Mouse (Mus musculus) frontal cortex, postnatal 25 days (tissue): Measurements from ENCODE around the gene Dnajb7.
"Not testable (repeated sequence)": the region's sequence is repeated elsewhere in the genome, so short reads cannot be mapped to it uniquely, and the experiment has no call there.

Experiments
- DNase-seq, 2 experiments: peaks; one replicate each; pipeline ENCODE4 v3.0.0; 2022; ENCODE audit warnings: low spot score in 2 of 2

Gene Dnajb7

DNA sequence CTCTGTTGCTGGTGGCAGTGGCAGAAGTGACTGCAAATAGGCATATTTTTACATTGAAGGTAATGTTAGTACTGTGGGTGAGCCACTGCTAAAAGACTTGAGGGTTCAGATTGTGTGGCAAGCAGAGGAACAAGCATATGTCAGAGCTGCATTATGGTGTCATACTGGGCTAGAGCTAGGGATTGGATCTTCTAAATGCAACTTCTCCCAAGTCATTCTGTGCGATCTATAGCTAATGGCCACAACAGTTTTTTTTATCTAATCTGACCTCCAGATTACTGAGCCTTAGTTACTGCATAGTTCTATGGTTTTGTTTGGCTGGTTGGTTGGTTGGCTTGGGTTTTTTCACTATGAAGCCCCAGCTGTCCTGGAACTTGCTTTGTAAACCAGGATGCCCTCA lies at the start of gene Dnajb7:
Dnajb7 (minus strand) TSS at position 101 of the 400 bp plus-strand sequence.
- no peak for DNase-seq

DNA sequence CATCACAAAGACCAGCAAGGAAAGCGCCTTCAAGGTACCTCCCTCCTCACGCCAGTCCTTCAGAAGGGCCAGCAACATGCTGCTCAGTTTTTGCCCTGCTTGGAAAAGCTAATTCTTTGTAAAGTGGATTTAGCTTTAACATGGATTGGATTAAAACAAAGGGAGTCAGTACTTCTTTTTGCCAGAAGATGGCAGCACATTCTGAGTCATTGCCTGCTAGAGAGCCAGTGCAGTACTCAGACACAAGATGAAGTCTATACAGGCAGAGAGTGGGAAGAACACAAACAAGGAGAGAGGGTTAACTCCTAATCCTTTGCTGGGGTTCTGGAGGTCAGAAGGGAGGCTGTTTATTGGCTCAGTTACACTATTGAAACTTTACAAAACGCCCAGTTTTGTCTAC lies 40.4 kb upstream of the Dnajb7 start:
- DNase-seq: peak in 1 of 2 experiments; percentile 33

DNA sequence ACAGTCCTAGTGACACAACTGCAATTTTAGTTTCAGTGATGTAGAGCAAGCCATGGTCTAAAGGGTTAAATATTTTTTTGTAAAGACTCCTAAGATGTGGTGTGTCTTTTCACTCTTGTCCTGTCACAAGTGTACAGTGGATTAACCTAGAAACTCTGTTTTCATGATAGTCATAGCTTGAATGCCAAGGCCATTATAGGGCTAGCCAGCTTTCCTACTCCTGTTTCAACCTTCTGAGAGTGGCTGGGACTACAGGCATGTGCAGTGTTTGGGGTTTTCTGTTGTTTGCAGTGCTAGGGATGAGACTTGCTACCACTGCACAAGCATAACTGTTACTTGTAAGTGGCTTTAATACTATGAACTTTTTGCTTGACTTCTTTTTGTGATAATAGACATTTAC lies 31.1 kb upstream of the Dnajb7 start:
- DNase-seq: no peak

DNA sequence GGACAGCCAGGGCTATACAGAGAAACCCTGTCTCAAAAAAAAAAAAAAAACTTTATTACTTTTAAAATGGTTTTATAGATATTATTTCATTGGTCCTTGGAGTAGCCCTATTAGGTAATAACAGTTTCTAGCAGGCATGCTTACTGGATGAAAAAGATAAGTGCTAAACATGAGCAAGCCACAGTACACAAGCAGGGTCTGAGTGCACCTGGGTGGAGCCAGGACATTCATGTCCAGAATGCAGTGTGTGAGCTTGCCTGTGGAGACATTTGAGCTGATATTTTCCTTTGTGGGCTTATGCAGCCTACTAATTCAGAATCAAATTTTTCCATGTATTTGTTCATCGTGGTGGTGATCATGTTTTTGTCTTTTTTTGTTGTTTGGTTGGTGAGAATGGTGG lies 30.2 kb upstream of the Dnajb7 start:
- no peak for DNase-seq

DNA sequence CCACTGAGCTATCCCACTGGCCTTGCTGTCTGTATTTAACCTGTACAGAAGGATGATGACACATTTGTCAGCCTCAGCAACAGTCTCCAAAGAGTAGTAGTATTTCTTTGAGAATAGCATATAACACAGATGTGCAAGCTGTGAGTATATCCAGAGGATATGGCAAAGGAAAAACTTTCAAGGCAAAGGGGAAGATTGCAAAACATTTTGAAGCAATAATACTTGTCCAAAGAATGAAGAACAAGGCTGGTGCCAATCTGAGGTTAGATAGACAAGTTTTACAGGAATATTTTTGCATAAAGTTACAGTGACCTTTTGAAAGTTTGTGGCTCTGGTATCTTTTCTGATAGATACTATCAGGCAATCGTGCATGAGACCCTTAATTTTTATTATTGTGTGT lies 23.1 kb upstream of the Dnajb7 start:
- no peak for DNase-seq

DNA sequence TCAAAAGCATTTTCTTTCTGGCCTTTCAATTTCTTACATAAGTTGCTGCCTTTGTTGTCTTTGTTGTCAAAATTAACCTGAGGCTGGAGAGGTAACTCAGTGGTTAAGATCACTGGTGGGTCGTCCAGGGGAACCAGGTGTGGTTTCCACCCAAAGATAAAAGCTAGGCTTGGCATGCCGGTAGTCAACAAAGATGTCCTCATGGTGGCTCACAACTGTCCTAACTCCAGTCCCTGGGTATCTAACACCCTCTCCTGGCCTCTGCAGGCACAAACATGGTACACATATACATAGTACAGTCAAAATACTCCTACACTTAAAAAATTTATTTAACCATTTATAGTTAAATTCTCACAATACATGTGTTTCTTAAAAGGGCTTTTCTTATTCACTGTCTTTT lies 19.8 kb upstream of the Dnajb7 start:
- DNase-seq: no peak

DNA sequence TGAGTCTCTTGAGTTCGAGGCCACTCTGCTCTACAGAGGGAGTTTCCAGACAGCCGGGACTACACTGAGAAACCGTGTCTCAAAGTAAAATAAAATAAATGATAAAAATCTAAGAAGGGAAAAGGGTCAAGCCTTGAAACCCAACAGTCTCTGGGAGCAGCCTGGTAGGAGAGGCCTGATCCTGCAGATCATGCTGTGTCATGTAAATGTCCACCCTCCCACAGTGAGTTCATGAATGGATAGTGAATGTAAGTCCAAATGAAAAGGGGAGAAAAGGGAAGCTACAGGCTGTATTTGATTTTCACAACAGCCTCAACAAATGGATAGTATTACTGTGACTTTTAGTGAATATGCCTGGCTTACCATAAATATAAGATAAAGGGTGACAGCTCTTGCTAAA lies 17.2 kb upstream of the Dnajb7 start:
- DNase-seq: no peak

DNA sequence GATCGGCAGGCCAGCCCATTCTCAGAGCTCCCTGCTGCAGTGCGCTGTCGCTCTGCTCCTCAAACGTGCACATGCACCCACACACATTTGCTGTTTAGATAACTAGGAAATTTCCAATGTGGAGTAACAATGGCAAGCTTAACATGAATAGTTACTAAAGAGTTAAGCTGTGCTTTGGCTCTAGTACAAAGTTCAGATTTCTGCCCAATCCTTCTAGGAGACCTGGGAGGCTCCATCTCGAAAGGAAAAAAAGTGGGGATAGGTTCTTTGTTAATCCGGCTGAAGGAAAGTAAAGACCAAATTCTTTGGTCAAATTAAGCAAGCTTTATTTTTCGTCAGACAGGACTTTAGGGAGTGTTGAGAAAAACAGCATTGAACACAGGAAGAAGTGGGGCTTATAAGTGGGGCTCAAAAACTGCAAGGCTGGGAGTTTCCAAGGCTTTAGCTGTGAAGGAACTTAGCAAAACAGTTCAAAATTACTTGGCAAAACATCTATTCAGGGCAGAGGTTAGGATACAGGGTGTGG lies 14.1 kb upstream of the Dnajb7 start:
- no peak for DNase-seq

DNA sequence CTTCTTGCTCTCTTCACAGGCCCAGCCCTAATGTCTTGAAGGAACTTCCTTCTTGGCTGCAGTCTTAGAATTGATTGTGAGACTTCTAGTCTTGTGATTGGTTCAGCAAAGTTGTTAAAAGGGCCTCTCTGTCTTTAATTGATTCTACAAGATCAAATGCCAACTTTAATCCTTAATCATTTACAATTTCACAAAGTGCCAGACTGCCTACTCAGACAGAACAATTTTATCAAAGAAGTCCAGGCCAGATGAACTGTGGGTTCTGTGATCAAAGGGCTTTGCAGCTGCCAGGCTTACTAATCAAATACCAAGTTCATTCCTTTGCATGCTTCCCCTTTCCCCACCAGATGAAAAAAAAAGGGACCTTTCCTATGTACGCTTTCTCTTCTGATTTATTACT lies 13.4 kb upstream of the Dnajb7 start:
- DNase-seq: no peak

DNA sequence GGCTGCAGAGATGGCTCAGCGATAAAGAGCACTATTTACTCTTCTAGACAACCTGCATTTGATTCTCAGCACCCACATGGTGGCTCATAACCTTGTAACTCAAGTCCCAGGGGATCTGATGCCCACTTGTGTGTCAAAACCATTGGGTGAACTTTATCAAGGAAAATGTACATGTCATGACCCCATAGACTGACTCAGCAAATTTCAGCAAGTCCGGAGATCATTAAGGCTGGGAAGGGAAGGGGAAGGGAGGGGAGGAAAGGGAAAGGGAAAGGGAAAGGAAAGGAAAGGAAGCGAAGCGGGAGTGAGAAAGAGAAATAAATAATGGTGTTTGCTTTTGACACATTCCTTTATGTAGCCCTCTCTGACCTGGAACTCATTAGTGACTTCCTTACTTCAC lies 10.0 kb upstream of the Dnajb7 start:
- DNase-seq: no peak

DNA sequence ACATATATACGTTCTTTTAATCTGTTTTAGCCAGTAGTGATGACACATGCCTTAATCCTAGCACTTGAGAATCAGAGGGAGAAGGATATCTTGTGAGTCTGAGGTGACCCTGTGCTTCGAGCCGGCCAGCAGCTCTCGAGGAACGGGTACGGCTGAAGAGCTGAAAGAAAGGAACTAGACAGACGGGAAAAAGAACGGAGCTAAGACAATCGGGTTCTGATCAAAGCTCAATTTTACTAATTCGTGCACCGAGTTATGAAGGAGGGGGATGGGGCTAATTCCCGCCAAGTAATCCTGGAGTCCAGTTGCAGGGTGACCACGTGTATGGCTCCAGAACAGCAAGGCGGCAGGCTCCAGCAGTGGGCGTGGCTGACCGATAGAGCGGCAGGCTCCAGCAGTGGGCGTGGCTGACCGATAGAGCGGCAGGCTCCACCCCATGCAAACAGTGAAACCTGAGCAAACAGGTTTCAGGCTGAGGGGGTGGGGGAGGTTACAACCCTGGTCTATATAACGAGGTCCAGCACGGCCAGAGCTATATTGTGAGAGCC lies 8.7 kb upstream of the Dnajb7 start:
- DNase-seq: not testable (repeated sequence)

DNA sequence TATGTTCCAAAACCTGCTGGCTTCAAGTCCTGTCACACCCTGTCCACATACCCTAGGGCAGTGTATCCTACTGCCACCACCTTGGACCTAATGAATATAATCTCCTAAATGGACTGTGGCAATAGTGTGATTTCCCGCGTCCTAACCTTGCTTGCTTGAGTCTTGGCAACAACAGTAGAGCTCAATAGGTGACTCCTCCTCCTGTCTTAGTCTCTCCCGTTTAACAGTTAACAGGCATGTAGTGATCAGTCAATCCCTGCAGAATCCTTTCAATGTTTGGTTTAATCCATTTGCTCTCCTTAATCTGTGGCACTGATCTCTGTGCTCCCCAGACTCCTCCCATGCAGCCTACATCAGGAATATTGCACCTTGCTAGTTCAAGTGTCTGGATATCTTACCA lies 3.1 kb downstream of the Dnajb7 start:
- no peak for DNase-seq

DNA sequence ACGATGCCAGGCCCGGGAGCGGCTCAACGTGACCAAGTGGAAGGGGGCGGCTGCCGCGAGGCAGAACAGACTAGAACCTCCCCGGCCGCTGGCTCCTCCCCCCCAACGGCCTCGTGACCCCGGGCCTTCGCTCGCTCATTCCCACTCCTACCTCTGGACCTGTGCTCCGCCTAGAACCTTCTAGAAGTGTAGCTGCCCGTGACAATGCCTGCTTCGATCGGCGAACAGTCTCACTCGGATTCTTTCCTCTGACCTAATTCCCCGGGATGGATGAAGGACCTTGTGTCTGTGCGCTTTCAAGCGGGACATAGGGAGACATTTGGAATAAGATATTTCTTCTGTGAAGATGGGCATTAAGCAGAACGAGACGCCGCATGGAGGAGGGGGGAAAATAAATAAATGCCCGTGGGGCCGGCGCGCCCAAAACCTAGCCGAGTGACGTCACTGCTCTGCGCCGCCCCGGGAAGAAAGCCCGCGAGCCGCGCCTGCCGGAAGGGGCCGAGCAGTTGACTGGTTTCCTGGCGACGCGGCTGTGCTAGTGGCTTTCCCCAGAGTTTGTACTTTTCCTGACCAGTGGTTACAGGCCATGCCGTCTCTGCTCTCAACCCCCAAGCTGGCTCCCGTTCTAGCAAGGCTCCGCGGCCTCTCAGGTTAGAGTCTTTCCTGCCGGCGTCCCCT lies 8.3 kb downstream of the Dnajb7 start, which contains the start of the genes St13 and Xpnpep3:
St13 (minus strand) TSS at position 440 of the 678 bp plus-strand sequence.
Xpnpep3 (plus strand) TSS at position 501 of the 678 bp plus-strand sequence.
- peak; percentile 96 to 97 for DNase-seq

DNA sequence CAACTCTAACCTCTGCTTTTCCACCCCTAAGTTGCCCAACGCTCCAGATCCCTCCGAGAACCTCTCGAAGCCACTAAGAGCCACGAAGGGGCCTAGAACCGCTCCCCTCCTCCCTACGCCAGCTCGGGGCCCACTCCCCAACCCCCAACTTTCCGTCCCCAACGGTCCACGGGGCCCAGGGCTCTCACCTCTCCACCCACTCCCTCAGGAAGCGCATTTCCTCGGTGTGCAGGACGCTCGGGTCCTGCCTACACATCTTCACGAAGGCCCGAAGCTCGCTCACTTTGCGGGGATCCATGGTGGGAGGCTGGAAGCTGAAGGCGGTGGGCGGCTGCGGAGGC lies 8.8 kb downstream of the Dnajb7 start:
- DNase-seq: no peak

DNA sequence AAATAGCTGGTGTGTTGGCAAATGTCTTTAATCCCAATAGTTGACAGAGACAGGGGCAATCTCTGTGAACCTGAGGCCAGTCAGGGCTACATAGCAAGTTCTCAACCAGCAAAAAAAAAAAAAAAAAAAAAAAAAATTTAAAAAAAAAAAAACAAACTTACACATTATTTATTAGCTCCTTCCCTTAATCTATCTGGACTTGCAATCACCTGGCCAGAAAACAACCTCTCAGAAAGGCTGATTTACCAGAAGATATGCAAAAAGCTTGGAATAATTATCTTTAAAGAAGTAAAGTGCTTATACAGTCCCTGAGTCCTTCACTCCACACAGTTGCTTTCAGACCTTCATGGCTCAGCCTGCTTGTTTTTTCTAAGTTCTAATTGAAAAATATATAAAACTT lies 9.9 kb downstream of the Dnajb7 start:
- no peak for DNase-seq

DNA sequence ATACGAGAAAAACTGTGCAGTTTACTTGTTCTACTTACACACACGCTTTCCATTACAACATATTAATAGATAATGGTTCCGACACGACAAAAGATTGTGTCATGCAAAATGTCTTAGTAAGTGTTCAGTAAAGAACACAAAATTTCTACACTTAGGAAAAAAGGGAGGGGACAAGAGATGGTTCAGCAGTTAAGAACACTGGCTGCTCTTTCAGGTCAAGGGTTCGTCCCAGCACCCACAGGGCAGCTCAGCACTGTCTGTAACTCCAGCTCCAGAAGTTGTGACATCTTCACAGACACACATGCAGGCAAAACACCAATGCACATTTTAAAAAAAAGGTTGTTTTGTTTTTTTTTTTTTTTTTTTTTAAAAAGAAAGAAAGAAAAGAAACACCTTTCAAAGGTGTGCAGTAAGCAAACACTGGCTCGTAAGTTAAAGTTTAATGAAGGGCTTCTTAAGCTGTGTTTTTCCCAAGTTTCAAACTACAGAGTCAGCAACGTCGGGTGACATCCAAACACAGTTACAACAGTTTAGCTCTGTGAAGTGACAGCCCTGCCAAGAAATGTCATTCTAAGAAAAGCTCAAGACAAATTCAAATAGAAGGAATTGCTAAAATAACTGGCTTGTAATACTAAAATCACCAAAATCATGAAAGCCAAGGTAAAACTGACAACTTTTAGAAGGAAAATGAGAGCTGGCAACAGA lies 13.7 kb downstream of the Dnajb7 start:
- DNase-seq: no peak

DNA sequence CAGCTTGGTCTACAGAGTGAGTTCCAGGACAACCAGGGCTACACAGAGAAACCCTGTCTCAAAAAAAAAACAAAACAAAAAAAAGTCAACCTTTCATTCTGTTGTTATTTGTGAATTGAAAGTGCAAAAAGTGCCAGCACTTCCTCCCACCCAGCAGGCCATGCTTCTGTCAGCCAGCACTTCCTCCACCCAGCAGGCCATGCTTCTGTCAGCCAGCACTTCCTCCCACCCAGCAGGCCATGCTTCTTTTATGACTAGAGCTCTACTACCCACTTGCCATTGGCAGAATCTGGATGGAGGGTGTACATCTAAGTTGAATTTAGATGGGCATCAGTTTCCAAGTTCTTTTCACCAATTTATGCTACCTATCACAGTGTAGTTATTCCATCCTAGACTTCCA lies 15.1 kb downstream of the Dnajb7 start:
- DNase-seq: peak in 1 of 2 experiments; percentile 10

DNA sequence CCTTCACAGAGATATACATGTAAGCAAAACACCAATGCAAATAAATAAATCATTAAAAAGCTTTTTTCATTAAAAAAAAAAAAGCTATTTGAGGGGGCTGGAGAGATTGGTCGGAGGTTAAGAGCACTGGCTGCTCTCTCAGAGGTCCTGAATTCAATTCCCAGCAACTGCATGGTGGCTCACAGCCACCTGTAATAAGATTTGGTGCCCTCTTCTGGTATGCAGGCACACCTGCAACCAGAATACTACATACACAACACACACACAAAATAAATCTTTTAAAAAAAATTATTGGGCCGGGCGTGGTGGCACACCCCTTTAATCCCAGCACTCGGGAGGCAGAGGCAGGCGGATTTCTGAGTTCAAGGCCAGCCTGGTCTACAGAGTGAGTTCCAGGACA lies 21.8 kb downstream of the Dnajb7 start:
- DNase-seq: no peak

DNA sequence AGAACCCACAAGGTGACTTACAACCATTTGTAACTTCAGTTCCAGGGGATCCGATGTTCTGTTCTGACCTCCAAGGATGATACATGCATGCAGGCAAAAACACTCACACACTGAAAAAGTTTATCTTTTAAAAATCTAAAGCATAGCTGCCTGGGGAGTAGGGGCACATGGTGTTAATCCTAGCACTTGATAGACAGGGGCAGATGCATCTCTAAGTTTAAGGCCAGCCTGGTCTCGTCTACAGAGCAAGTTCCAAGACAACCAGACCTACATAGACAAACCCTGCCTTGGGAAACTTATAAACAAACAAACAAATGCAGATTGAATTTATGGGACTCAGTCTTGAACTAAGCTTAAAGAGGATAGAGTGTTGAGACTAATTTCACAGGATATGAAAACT lies 29.3 kb downstream of the Dnajb7 start:
- no peak for DNase-seq

DNA sequence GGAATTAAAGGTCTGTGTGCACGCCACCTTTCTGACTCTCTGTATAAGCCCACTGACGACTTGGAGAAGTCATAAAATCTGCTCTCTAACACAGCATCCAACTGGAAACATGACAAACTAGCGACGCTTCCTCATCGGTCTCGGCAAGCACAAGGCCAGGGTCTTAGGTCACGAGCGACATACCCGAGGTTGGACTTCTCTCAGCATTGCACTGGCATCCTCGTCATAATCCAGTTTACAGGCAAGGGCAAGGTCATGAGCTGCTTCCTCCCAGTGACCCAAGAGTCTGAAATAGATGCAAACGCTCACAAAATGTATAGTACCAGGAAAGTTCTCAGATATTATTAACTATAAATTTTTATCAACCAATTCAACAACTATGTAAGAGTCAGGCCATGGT lies 33.5 kb downstream of the Dnajb7 start:
- DNase-seq: no peak

DNA sequence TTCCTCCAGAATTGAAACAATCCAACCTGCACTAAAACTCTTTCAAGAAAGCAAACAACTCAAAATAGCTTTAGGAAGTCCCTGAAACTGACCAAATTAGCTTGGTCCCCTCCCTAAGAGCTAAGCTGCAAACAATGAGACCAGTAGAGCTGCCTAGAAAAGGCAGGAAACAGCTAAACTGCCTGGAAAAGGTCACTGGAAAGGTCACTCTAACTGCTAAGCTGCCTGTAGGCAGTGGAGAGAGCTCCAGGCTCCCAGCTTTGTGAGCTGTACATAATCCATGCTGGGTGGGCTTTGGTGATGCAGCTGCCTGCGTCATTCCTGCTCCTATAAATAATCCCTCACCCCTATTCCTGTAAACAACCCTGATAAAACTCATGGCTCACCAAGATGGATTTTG lies 37.7 kb downstream of the Dnajb7 start:
- no peak for DNase-seq

DNA sequence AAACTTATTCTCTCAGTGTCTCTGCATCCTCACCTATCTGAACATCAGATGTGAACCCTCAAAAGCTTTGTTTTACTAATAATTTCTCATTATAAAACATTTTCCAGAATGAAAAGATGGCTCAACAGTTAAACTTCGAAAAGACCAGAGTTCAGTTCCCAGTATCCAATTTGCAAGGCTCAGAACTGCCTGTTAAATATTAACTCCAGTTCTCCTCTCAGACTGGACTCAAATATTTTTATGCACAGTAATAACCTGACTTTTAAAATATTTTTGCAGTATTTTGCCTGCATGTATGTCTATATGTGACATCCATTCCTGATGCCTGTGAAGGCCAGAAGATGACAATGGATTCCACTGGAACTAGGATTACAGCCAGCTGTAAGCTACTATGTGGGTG lies 39.5 kb downstream of the Dnajb7 start:
- DNase-seq: no peak

DNA sequence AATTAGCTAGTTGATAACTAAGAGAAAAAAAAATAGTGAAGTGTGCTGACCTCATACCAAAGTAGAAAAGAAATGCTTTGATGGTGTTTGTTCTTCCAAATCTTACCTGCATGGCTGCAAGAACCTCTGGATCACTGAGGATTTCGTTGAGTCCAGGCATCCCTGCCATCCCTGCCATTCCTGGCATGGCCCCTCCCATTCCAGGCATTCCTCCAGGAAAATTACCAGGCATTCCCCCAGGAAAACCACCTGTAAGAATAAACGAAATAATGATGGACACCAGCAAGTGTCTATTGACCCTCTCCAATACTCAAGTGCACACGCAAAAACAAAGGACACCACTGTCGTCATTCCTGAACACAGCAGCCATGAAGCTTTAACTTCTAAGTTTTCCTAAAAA lies 41.9 kb downstream of the Dnajb7 start:
- no peak for DNase-seq
